Mouse (Mus musculus): Measurements from ENCODE around the gene Stpg1.

The Stpg1 gene

DNA sequence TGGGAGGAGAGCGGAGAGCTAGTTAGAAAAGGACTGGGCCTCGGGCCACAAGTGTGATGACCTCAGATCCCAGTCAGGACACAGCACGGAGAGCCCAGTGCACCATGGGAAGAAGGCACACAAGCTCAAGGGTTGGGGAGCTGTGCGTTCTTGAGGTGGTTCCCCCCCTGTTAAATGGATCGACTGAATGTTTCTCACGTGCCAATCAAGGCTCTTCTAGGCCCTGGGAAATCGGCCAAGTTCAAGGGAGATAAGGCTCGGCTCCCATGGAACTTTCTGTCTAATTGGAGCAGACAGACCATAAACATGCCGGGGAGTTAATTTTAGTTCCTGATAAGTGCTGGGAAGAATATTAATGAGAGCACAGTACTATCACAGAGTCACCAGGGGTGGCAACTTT is 70.8 kb downstream of the Stpg1 start:
- DNase-seq: no peak

DNA sequence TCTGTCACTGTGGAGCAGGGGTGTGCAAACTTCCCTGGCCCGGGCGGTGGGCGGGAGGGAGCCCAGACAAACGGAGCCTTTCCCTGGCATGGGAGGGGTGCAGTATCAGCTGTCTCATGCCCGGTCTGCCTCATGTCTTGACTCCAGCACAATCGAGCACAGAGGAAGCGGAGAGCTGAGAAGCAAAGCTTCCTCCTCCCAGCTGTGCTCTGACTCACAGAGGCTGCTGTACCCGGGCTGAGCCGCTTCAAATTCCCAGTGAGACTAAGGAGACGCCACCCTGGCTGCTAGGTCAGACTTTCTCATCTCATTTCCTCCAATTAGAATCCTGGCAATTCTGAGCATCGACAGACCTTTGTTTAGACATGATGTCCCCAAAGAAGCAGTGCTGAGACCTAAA is 72.5 kb downstream of the Stpg1 start:
- DNase-seq: no peak

DNA sequence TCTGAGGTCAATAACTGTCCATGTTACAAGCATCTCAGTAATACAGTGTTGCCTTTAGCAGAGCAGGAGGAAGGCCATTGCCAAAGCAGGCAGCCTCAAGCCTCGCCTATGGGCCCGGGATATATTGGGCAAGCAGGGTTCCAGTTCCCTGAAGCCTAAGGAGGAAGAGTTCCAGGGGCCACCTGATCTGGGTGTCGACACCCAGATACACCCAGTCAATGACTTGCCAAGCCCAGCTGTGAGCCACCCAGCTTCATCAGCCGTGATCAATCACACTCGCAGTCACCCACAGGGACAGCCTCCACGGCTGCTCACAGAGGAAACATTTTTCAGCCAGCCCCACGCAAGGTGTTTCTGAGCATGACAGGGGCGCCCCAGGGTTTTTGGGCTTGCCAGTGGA is 72.9 kb downstream of the Stpg1 start:
- DNase-seq: no peak

DNA sequence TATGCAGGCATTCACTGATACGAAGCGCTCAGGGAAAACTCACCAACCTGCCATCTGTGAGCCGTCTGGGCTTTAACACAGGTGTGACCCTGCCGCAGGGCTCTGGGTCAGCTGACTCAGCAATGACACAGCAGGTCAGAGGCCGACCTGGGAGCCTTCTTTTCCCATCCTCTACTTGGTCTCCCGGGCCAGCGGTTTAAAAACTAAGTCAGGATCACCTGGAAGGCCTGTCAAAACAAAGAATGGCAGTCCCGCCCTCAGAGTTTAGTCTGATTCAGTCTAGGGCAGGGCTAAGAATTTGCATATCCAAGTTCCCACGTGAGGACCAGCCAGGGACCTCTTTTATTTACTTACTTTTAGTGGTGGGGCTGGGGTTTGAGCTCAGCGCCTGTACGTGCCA is 74.6 kb downstream of the Stpg1 start:
- no peak for DNase-seq

DNA sequence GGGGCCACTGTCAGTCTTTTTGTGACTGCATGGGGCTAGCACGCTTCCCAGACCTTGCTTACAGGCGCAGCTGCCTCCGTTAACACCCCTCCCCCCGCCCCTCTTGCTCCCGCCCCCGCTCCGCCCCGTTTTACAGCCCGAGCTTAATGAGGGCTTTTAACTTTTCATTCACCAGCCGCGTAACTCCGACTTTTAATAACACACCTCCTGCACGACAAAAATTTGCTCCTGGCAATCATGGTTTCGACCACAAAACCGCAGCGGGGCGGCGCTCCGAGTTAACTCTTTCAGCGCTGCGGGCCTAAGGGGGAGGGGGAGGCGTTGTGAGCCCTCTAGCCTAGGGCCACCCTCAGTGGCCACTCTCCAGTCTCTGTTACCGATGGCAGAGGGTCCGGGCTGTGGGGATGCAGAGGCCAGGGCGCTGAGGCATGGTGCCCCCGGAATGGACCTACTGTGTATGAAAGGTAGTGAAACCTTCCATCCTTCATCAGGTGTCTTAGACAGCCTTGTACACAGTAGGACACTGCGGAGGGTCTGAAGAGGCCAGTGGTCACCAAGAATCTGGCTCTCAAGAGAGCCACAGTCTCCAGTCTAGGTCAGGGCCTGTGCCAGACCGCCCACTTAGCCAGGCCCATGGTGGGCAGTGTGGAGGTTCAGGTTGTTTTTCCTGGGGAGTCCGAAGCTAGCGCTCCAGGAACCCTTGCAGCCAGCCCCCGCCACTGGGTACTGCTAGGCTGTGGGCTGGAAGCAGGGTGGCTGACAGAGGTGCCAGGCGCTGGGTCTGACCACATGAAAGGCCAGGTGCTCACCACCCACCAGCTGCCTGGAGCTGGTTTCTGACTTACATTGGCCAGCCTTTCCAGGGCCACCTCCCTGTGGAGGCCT is 75.8 kb downstream of the Stpg1 start:
- DNase-seq: no peak

DNA sequence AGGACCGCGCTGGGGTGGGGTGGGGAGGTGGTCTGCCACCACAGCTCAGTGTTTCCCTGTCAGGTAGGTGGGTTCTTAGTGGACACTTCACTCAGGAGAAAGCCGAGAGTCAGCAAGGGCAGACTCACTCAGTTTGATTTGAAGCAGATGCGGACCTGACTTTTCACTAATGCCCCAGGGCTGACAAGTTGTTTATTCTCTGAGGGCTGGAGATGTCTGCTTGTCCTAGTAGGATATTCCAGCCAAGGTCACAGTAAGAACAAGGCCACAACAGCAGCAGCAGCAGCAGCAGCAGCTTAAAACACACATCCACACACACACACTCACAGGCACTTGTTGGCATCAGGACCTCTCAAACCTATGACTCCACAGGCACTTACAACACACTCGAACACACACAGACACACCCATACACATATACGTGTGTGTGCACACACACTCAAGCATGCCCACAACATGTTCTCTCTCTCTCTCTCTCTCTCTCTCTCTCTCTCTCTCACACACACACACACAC is 76.5 kb downstream of the Stpg1 start:
- no peak for DNase-seq

DNA sequence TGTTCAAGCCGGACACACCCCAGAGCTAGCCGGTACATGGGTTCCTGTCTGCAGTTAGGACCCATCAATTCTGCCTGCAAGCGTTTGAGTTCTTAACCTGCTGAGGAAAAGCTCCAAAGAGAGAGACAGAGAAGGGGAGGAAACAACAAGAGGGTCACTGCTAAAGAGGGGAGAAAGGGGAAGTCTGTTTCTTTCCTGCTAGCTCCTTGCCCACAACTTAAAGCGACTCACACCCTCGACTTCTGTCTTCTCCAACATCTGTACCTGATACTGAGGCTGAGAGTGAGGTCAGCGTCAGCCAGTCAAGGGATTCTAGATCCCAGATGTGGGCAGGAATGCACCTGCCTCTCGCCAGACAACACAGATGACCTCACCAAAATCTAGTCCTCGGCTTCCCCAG is 77.7 kb downstream of the Stpg1 start:
- no peak for DNase-seq

DNA sequence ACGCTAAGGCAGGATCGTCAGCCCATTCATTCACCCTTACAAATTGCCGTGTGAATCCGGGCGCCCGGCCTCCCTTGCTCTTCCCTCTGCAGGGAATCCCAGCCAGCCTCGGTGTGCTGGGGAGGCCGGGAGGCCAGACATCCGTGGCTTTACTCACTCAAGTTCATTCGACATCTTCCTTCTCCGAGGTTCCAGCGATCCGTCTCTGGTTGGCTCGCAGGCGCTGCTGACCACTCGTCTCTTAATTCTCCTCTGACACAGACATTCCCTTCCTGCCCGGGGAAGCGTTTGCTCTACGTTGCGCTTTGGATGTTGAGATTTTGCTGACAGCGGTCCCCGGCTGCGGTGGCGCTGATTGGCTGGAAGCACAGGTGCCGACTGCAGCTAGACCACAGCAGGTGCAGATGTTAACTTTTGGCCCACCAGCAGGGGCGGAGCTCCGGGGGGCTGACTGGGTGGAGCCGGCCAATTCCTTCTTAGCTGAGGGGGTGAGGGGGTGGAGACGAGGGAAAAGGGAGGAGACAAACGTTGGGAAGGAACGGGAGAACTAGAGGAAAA is 78.7 kb downstream of the Stpg1 start, which contains the start of gene Grhl3:
Gene Grhl3 (minus strand): TSS at position 380 of the 558 bp plus-strand sequence.
- no peak for DNase-seq

DNA sequence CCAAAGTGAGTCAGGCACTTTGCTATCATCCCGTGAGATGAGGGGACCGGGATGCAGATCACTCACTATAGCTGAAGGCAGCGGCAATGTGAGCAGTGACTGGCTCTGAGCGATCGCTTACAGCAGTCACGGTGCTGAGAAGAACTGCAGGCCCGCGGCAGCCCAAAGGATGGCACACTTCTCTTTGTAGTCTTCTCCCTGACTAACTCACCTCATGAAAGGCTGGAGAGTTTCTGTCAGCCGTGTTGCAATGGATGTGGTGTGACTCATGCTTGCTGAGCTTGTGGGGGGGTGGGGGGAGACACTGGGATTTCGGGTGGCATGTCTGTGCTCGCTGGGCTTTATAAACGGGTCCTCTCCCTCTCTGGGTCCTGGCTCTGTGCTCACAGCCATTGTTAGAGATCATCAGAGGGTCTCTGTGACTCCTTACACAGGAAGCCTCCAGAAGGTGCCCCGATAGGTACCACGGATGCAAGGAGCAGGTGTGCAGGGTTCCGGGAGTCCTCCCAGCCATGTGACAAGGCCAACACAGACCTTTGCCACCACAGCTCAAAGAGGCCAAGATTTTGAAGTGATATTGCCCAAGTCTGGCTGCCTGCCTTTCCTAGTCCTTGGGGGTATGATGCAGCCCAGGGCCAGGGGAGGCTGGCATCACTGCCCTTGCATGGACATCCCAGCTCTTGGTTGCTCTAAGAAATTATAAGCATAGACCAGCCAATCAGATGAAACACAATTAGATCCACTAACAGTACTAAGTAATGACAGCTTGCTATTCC is 81.0 kb downstream of the Stpg1 start:
- DNase-seq: no peak

DNA sequence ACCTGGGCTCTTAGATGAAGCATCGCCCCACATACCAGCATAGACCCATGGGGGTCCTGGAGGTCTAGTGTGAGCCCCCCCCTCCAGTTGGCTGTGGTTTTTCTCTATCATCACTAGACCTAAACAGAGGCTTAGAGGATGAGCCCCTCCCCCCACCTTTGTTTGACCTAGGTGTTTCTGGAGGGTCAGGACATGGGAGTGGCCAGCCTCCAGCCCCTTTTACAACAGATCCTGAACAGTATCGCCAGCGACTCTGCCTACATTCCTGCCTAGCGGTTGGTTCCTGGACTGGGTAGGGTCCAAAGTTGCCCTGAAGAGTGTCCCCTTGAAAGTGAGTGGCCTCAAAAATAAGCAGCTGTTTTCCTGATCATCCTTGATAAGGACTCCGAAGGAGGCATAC is 83.9 kb downstream of the Stpg1 start:
- DNase-seq: no peak

DNA sequence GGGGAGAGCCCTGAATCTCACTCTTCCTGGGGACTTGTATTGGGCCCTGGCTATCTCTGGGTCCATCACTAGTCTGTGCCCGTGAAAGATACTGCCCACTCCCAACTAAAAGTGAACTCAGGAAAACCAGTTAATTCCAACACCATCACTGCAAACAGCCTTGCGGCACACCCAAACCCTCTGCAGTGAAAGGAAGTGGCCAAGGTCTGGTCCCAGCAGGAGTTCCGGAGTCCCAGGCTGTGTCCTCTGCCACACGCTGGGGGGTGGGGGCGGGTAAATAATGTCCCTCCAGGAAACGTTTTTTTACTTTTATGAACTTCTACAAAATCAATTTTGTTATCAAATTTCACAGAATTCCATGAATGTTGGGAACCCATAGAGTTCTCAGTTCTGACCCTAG is 85.1 kb downstream of the Stpg1 start:
- no peak for DNase-seq

DNA sequence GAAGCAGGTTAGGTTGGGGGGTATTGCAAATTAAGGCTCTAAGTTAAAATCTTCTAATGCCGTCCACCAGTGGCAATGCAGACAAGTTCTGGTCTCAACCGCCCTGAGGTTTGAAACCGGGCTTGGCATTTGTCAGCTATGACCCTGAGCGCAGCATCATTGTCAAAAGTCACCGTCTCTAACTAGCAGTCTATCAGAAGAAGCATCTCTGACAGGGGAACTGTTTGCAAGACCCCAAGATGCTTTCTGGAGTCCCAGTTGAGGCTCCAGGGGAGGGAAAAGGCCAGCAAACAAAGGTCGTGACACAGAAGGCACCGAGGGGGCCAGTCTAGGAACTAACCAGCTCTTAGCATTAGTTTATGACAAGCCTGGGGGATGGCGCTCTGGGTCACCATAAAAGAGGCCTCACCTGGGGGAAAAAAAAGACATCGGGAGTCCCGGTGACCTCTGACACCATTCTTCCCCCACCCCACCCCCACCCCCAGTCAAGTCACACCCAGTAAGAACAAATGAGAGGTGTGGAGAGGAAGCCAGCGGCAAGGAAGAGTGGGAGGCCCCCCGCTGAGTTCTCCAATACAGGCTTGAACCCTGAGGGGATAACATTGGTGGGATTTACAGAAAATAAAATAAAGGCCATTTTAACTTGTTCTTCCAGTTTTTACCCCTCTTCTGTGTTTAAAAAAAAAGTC is 86.8 kb downstream of the Stpg1 start:
- no peak for DNase-seq

DNA sequence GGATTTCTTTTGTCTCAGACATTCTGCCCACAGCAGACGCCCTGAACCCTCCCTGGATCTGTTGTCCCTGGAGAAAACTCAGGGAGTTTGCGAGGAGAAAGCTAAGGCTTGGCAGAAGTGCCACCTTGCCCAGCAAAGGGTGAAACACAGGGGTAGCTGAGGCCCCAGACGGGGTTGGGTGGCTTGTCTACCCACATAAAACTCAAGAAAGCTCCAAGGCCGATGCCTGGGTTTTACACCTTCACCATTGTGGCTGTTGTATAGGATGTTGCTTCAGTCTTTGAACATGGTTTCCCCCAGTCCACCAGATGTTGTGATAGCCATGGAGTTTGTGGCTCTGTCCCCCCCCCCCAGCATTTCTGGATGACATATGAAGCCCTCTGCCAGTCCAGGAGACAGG is 90.2 kb downstream of the Stpg1 start:
- no peak for DNase-seq
